Mouse (Mus musculus) ES-Bruce4 (cell line): Measurements from ENCODE around the gene Gdf3.

Source experiments
- CTCF ChIP-seq: IDR thresholded peaks from one replicate; pipeline ENCODE4 v1.8.1; 2011; ENCODE audit warnings: low read depth, low read length
- POLR2A ChIP-seq: IDR thresholded peaks from one replicate; pipeline ENCODE4 v1.8.1; 2011; ENCODE audit warnings: low read length; ENCODE audit not compliant: insufficient read depth

DNA sequence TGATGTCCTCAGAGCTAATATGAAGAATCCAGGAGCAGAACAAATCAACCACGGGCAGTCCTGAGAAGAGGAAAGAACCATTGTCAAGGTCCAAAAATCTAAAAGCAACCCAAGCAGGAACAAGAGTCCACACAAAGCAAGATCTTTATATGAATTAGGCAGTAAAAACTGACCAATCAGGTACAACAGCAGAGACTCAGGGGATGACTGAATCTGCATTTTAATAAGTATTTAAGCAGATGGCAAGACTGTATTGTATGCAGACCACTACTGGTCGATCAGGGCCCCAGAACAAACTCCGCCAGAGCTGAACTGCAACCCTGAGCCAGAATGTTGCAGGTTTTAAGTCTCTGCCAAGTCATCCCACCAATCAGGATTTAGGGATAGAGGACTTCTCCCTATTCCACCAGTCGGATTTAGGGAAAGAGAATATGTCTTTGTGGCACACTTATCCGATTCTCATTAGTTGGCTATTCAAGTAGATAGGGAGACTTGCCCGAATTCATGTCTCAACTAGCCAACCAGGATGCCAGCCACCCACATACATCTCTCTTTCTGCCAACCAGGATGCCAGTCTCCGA is 9.7 kb downstream of the Gdf3 start:
- TF ChIP-seq CTCF (no peak), POLR2A (no peak)
